Mouse (Mus musculus) activated CD4-positive, CD25-positive, alpha-beta regulatory T cell (primary cell): ENCODE results near the gene Gm42517. TPM values are rescaled to one million over a fixed set of nuclear protein-coding genes. Genes with fewer than 3 reads are reported as not detected.

Experiments used
- polyA plus RNA-seq, 2 experiments: library from polyadenylated mRNA; unstranded; fragments of 100-300 nt; shearing (Covaris generic); gene quantifications; one replicate each; pipeline ENCODE4 v1.2.1; 2017

Gene Gm42517
- not detected for polyA plus RNA-seq

GRCm38 (mm10) chr5:108367871-108368332 is at the start of gene Gm42517:
Gene Gm42517 (minus strand): TSS chr5:108367922.

GRCm38 (mm10) chr5:108388201-108388600 is 20.5 kb upstream of the Gm42517 start, which contains the start of gene Pde6b:
Gene Pde6b (plus strand): TSS chr5:108388391.

Other genes with a start within 250 kb of the Gm42517 start
- gene Tmed5, start 235.3 kb downstream of the Gm42517 start, polyA plus RNA-seq, result 10 to 100 TPM; 69.3 to 88.2 TPM
- 1 to 10 TPM in 1 of 2 experiments, under 1 TPM in 1; 0.52 to 1.4 TPM for gene Ccdc18, start 235.0 kb downstream of the Gm42517 start, polyA plus RNA-seq
- 10 to 100 TPM; 52.7 to 74.8 TPM for gene Dr1, start 99.0 kb downstream of the Gm42517 start, polyA plus RNA-seq
- gene Pigg, start 55.3 kb downstream of the Gm42517 start, polyA plus RNA-seq, result 1 to 10 TPM; 2.4 to 2.5 TPM
- gene Pde6b, start 20.5 kb upstream of the Gm42517 start, polyA plus RNA-seq, result under 1 TPM; 0.41 to 0.90 TPM
- gene Atp5k, start 66.5 kb upstream of the Gm42517 start, polyA plus RNA-seq, result 100 to 1,000 TPM; 201 to 223 TPM
- gene Mfsd7a, start 81.0 kb upstream of the Gm42517 start, polyA plus RNA-seq, result under 1 TPM in 1 of 2 experiments, not detected in 1; 0.11 TPM
- gene Pcgf3, start 93.3 kb upstream of the Gm42517 start, polyA plus RNA-seq, result 10 to 100 TPM; 13.1 to 14.9 TPM
- not detected for gene Cplx1, start 182.1 kb upstream of the Gm42517 start, polyA plus RNA-seq